Mouse (Mus musculus) forebrain, embryonic 11.5 days (tissue): ENCODE measurements around the gene Rer1. TPM values are rescaled to one million over a fixed set of nuclear protein-coding genes. Genes with fewer than 3 reads are reported as not detected.

Source experiments
- ATAC-seq: fragments of 200-750 bp; cut with Nextera tagmentation; replicated peaks from 2 replicates; pipeline ENCODE4 v1.8.0; 2017; ENCODE audit warnings: moderate TSS enrichment; ENCODE audit not compliant: low FRiP score
- DNase-seq: peaks from one replicate; pipeline ENCODE4 v3.0.0-alpha.2; 2017; ENCODE audit warnings: low spot score
- H3K27ac ChIP-seq: fragments of 300-500 bp; sonication (generic); 2 replicates; pipeline ENCODE4 v1.5.1; 2014; ENCODE audit warnings: low read depth, low read length
- H3K27me3 ChIP-seq: fragments of 300-500 bp; sonication (generic); 2 replicates; pipeline ENCODE4 v1.6.1; 2014; ENCODE audit warnings: mild to moderate bottlenecking, low read length, mixed read lengths; ENCODE audit not compliant: control insufficient read depth, insufficient read depth
- H3K36me3 ChIP-seq: fragments of 300-500 bp; sonication (generic); 2 replicates; pipeline ENCODE4 v1.6.1; 2014; ENCODE audit warnings: mild to moderate bottlenecking, low read length, moderate library complexity, mixed read lengths; ENCODE audit not compliant: control insufficient read depth, insufficient read depth
- H3K4me1 ChIP-seq: fragments of 300-500 bp; sonication (generic); replicated peaks from 2 replicates; pipeline ENCODE4 v1.6.1; 2014; ENCODE audit warnings: low read length, mixed read lengths; ENCODE audit not compliant: control insufficient read depth, insufficient read depth
- H3K4me2 ChIP-seq: fragments of 300-500 bp; sonication (generic); 2 replicates; pipeline ENCODE4 v1.6.1; 2014; ENCODE audit warnings: low read depth, mild to moderate bottlenecking, low read length, moderate library complexity, mixed read lengths; ENCODE audit not compliant: severe bottlenecking
- H3K4me3 ChIP-seq: fragments of 300-500 bp; sonication (generic); 2 replicates; pipeline ENCODE4 v1.5.1; 2014; ENCODE audit warnings: low read depth, low read length
- H3K9ac ChIP-seq: fragments of 300-500 bp; sonication (generic); 2 replicates; pipeline ENCODE4 v1.6.1; 2014; ENCODE audit warnings: low read length
- H3K9me3 ChIP-seq: fragments of 300-500 bp; sonication (generic); 2 replicates; pipeline ENCODE4 v1.6.1; 2016; ENCODE audit warnings: low read length, mixed read lengths; ENCODE audit not compliant: control insufficient read depth
- WGBS: fragments of 180-500 bp; shearing (Covaris S2); extraction: QIAGEN DNeasy Blood & Tissue Kit; methylation state at CpG from one replicate; pipeline ENCODE4 v1.1.7; 2014; 5-methylcytosine and 5-hydroxymethylcytosine counted together
- polyA plus RNA-seq: library from polyadenylated mRNA; unstranded; fragments of >200 nt; fragmentation: Nextera tagmentation; extraction: Ambion mirVana; gene quantifications from 2 replicates; pipeline ENCODE4 v1.2.1, GENCODE M21; 2014

Gene Rer1
- polyA plus RNA-seq, 1 experiment from 2014 or later = 137 TPM

DNA sequence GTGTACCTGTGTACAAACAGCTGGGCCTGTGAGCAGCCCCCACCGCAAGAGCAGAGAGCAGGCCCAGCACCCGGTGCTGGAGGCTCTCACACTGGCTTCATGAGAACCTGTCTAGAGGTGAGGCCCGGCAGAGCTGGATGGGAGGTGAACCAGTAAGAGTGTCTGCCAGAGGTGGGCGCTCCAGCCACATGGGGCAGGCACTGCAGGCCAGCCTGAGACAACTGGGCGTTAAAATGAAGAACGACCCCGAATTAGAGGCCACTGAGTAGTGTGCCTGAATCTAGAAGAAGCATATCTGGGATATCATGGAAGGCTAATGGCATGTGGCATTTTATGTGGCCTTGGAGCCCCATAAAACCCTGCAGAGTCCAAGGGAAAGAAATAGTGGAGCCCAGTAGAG is 33.9 kb upstream of the Rer1 start:
- Histone ChIP-seq H3K27ac (no peak overlapping the region), H3K9ac (no peak overlapping the region), H3K4me3 (no peak overlapping the region), H3K9me3 (no peaks in the 10 kb centered on the region), H3K27me3 (no peaks in the 10 kb centered on the region), H3K36me3 (no peaks in the 10 kb centered on the region), H3K4me2 (no peak overlapping the region), H3K4me1 (peaks cover 10% of the 10 kb centered on the region; the same call in 1 of the 2 replicates)
- 86% methylated on average over 7 of the region's 7 CpGs for WGBS
- no peak for DNase-seq
- ATAC-seq = no peak

- no peaks in the 10 kb centered on the region for H3K27me3 ChIP-seq
- H3K9ac ChIP-seq = no peak overlapping the region
- no peak for ATAC-seq
- H3K9me3 ChIP-seq = no peaks in the 10 kb centered on the region
- 77% methylated on average over 10 of the region's 10 CpGs for WGBS
- no peak for DNase-seq
- no peaks in the 10 kb centered on the region for H3K36me3 ChIP-seq
- H3K4me3 ChIP-seq = no peak overlapping the region
- peaks cover 10% of the 10 kb centered on the region; the same call in 1 of the 2 replicates for H3K4me1 ChIP-seq
- no peak overlapping the region for H3K4me2 ChIP-seq
- no peak overlapping the region for H3K27ac ChIP-seq
Measured at GRCm38 (mm10) chr4:155118278-155118677, 32.1 kb upstream of the Rer1 start.

DNA sequence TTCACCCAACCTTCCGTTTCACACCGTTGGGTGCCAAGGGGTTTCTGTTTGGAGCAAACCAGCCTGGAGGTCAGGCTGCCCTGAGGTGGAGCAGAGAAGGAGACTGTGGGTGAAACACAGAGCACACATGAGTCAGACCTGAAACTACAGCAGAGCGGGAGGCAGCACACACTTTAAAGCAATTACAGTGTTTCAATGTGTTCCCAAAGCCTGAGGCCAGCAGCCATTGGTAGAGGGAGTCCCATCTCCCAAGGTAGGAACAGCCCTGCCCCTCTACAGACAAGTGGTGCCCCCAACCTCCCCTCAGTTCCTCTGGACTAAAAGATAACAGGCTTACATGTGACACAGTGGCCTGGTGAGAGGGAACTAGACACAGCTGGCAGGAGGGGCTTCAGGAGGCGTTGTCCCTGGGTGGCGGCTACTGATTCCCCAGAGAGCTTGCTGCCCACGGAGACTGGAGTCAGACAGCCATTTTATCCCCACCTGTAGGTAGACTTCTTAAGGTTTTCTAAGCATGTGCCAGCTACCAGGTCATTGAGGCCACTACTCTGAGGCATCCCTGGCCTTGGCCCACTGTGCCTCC is 31.3 kb upstream of the Rer1 start:
- no peaks in the 10 kb centered on the region for H3K36me3 ChIP-seq
- H3K4me3 ChIP-seq = no peak overlapping the region
- no peak overlapping the region for H3K27ac ChIP-seq
- no peak overlapping the region for H3K4me2 ChIP-seq
- ATAC-seq (no peak), DNase-seq (no peak)
- no peak overlapping the region for H3K9ac ChIP-seq
- H3K9me3 ChIP-seq = no peaks in the 10 kb centered on the region
- peaks cover 5% of the 10 kb centered on the region; the same call in 1 of the 2 replicates for H3K4me1 ChIP-seq
- no peaks in the 10 kb centered on the region for H3K27me3 ChIP-seq
- WGBS = 79% methylated on average over 6 of the region's 6 CpGs

DNA sequence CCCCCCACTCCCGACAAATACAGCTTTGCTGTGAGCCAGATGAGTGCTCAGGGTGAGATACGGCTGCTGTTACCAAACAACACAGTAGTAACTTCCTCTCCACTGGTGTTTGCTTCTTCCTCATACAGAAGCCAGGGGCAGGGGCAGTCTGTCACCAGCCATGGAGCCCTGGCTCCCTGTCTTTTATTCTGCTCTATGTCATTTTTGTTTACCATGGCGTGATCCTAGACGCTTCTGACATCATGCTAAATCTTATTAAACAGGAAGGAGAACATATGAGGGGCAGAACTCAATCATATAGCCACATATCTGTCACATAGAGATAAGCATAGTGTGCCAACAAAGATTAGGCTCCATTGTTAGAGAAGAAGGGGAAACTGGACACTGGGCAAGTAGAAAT is 30.4 kb upstream of the Rer1 start:
- Histone ChIP-seq H3K27me3 (no peaks in the 10 kb centered on the region), H3K4me2 (no peak overlapping the region), H3K4me1 (no peaks in the 10 kb centered on the region), H3K4me3 (no peak overlapping the region), H3K9ac (no peak overlapping the region), H3K9me3 (no peaks in the 10 kb centered on the region), H3K27ac (no peak overlapping the region), H3K36me3 (no peaks in the 10 kb centered on the region)
- no peak for DNase-seq
- no peak for ATAC-seq
- WGBS = 92% methylated on average over 4 of the region's 4 CpGs

DNA sequence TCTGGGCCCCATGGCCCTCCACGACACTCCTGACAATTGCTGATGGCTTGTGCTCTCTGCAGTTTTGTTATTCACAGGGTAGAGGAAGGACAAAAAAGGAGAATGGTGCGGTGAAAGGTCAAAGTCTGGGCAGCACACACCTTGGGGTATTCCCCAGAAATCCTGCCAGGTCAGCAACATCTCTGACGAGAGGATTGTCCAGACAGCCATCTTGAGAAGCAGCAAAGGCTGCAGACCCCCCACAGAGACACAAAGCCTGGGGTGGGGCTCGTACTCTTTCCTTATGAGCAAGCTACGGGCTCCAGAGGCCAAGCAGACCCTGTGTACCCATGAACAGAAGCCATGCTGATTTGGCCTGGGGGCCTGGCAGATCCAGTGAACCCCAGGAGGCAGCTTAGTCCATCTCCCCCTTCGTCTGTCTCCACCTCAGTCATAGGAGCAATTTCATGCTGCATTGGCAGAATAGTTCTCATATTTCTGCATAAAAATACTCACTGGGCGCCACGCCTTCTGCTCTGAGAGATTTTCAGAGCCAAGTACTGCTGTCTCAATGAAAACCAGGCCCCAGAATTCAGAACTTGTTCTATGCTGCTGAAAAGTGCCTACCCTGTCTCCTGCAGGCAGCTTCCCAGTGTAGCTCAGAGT is 27.7 kb upstream of the Rer1 start:
- H3K4me1 ChIP-seq = no peaks in the 10 kb centered on the region
- H3K4me3 ChIP-seq = no peak overlapping the region
- ATAC-seq (no peak), DNase-seq (no peak)
- no peaks in the 10 kb centered on the region for H3K27me3 ChIP-seq
- no peak overlapping the region for H3K9ac ChIP-seq
- H3K27ac ChIP-seq = no peak overlapping the region
- no peak overlapping the region for H3K4me2 ChIP-seq
- H3K36me3 ChIP-seq = no peaks in the 10 kb centered on the region
- 62% methylated on average over 8 of the region's 8 CpGs for WGBS
- no peaks in the 10 kb centered on the region for H3K9me3 ChIP-seq

DNA sequence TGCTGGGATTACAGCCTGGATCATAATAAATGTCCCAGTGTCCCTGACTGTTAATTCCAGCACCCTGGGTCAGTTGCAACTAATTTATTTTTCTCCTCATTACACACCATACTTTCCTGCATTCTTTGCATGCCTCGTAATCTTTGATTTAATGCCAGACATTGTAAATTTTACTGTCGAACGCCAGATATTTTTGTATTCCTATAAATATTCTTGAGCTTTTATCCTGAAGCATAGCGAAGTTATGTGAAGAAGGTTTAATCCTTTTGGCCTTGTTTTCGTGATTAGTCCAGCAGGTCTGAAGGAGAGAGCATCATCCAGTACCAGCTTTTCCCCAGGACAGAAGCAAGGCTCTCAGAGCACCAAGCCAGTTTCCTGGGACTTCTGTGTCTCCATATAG is 23.3 kb upstream of the Rer1 start:
- Histone ChIP-seq H3K27me3 (no peaks in the 10 kb centered on the region), H3K4me3 (no peak overlapping the region), H3K9me3 (no peaks in the 10 kb centered on the region), H3K27ac (no peak overlapping the region), H3K4me2 (no peak overlapping the region), H3K9ac (no peak overlapping the region), H3K36me3 (no peaks in the 10 kb centered on the region), H3K4me1 (no peaks in the 10 kb centered on the region)
- WGBS = 91% methylated on average over 5 of the region's 5 CpGs
- DNase-seq = no peak
- no peak for ATAC-seq

GRCm38 (mm10) chr4:155107886-155108285 is 21.7 kb upstream of the Rer1 start:
- 96% methylated on average over 4 of the region's 4 CpGs for whole genome bisulfite sequencing
- no peak overlapping the region for H3K9ac ChIP-seq
- H3K27me3 ChIP-seq = no peaks in the 10 kb centered on the region
- H3K4me1 ChIP-seq = no peaks in the 10 kb centered on the region
- no peaks in the 10 kb centered on the region for H3K9me3 ChIP-seq
- no peak overlapping the region for H3K4me2 ChIP-seq
- DNase-seq (no peak), ATAC-seq (no peak)
- H3K4me3 ChIP-seq = no peak overlapping the region
- H3K36me3 ChIP-seq = no peaks in the 10 kb centered on the region
- no peak overlapping the region for H3K27ac ChIP-seq

DNA sequence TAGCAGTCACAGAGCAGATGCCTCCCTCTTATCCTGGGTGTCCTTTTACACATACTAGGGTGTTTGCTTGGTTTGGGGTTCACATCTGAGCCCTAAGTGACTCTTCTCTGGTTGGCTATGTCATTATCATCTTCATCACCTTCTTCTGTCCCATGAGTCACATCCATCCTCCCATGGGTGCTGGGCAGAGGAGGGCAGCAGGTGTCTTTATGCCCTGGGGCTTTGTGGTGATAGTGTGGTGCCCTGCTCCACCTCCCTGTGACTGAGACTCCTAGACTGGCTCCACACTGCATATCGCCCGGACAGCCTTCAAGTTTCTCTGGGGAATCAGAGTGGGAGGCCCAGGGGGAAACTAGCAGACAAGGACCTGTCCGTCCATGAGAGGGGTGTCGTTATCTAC is 12.4 kb upstream of the Rer1 start:
- Histone ChIP-seq H3K9me3 (no peaks in the 10 kb centered on the region), H3K4me1 (peaks cover 5% of the 10 kb centered on the region; the same call in 1 of the 2 replicates), H3K27me3 (no peaks in the 10 kb centered on the region), H3K36me3 (no peaks in the 10 kb centered on the region), H3K4me3 (no peak overlapping the region), H3K9ac (no peak overlapping the region), H3K4me2 (no peak overlapping the region), H3K27ac (no peak overlapping the region)
- DNase-seq (no peak), ATAC-seq (no peak)
- 87% methylated on average over 4 of the region's 4 CpGs for WGBS

DNA sequence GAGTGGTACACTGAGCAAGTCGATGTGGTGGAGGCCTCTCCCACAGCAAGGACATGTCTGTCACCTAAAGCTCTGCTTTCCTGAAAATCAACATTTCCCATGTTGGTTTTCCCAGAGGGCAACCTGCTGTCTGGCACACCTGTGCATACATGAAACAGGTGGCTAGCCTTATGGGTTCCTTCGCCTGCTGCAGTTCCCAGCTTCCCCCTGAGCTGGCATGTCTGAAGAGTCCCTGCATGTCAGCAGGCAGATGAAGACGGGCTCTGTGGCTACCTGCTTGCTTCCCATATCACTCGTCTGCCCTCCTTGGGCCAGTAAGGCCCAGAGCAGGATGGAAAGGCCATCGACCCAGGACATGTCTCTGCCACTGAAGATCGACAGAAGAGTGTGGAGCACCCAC is 11.3 kb upstream of the Rer1 start:
- Histone ChIP-seq H3K4me1 (peaks cover 5% of the 10 kb centered on the region; the same call in 1 of the 2 replicates), H3K27me3 (no peaks in the 10 kb centered on the region), H3K4me3 (no peak overlapping the region), H3K9me3 (no peaks in the 10 kb centered on the region), H3K9ac (no peak overlapping the region), H3K27ac (no peak overlapping the region), H3K36me3 (no peaks in the 10 kb centered on the region), H3K4me2 (no peak overlapping the region)
- WGBS = 85% methylated on average over 6 of the region's 6 CpGs
- ATAC-seq (no peak), DNase-seq (no peak)
